Mouse (Mus musculus) small intestine, adult 2 months (tissue): ENCODE measurements around the gene Evpl.

ENCODE experiments used
- CTCF ChIP-seq: fragments of 200-500 bp; IDR thresholded peaks from 2 replicates; pipeline ENCODE4 v1.5.1; 2012; ENCODE audit warnings: low read depth, mild to moderate bottlenecking, control low read depth, inconsistent platforms, low read length, moderate library complexity, mixed read lengths; ENCODE audit not compliant: insufficient replicate concordance, insufficient read length; ENCODE audit errors: extremely low read depth
- POLR2A ChIP-seq: fragments of 200-500 bp; IDR thresholded peaks from 2 replicates; pipeline ENCODE4 v1.6.1; 2012; ENCODE audit warnings: low read depth, mild to moderate bottlenecking, control low read depth, inconsistent platforms, low read length, moderate library complexity

DNA sequence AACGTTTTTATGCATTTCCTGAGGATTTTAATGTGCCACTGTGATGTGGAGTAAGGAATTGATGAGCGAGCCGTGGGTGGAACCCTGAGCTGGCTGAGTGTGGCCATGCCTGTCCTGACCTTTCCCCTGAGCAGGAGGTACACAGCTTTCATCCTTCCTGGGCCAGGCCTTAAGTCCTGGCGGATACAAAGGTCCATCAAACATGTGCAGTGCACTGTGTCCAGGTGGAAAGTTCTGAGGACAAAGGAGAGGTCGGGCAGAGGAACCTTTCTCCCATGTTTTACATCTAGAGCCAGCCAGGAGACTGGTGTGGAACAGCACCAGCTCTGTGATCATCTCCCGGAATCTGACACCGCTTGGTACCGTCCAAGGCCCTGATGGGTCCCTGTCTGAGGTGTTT lies 28.6 kb downstream of the Evpl start:
- TF ChIP-seq CTCF: no peak
- no peak; the same call in 1 of the 2 replicates for TF ChIP-seq POLR2A
